Mouse (Mus musculus) liver, embryonic 13.5 days (tissue): ENCODE measurements at regions not wholly inside any gene's neighbourhood (a gene's known extent, or its start where the extent isn't known, plus 50 kb on each side); places are given as distances from the start of the nearest gene placed in this dataset.

Source experiments
- ATAC-seq: fragments of 200-750 bp; cut with Nextera tagmentation; 2 replicates; pipeline ENCODE4 v1.8.0; 2017; ENCODE audit warnings: low read depth, mild to moderate bottlenecking, moderate number of reproducible peaks, moderate library complexity
- DNase-seq: peaks from one replicate; pipeline ENCODE4 v3.0.0; 2022
- H3K27ac ChIP-seq: fragments of 300-500 bp; sonication (generic); 2 replicates; pipeline ENCODE4 v1.5.1; 2015; ENCODE audit warnings: moderate library complexity, mild to moderate bottlenecking, inconsistent platforms
- H3K27me3 ChIP-seq: fragments of 300-500 bp; sonication (generic); 2 replicates; pipeline ENCODE4 v1.6.1; 2015; ENCODE audit warnings: mild to moderate bottlenecking, inconsistent platforms
- H3K36me3 ChIP-seq: fragments of 300-500 bp; sonication (generic); 2 replicates; pipeline ENCODE4 v1.6.1; 2015; ENCODE audit warnings: mild to moderate bottlenecking, inconsistent platforms
- H3K4me1 ChIP-seq: fragments of 300-500 bp; sonication (generic); replicated peaks from 2 replicates; pipeline ENCODE4 v1.6.1; 2015; ENCODE audit warnings: inconsistent platforms
- H3K4me2 ChIP-seq: fragments of 300-500 bp; sonication (generic); 2 replicates; pipeline ENCODE4 v1.6.1; 2015; ENCODE audit warnings: inconsistent platforms, mild to moderate bottlenecking, moderate library complexity
- H3K4me3 ChIP-seq: fragments of 300-500 bp; sonication (generic); replicated peaks from 2 replicates; pipeline ENCODE4 v1.5.1; 2015; ENCODE audit warnings: mild to moderate bottlenecking, inconsistent platforms
- H3K9ac ChIP-seq: fragments of 300-500 bp; sonication (generic); 2 replicates; pipeline ENCODE4 v1.6.1; 2015; ENCODE audit warnings: mild to moderate bottlenecking, inconsistent platforms
- H3K9me3 ChIP-seq: fragments of 300-500 bp; sonication (generic); replicated peaks from 2 replicates; pipeline ENCODE4 v1.6.1; 2016; ENCODE audit warnings: inconsistent platforms
- WGBS: fragments of 180-500 bp; shearing (Covaris S2); methylation state at CpG from one replicate; pipeline ENCODE4 v1.1.7; 2015; ENCODE audit not compliant: insufficient replicate concordance; 5-methylcytosine and 5-hydroxymethylcytosine counted together

GRCm38 (mm10) chr5:118861143-118861847 is 300.8 kb downstream of the Med13l start:
- H3K4me3 ChIP-seq: no peak overlapping the region
- 0 out of 2 replicates have a peak, but pooled peaks cover 4% of the 10 kb centered on the region for H3K9me3 ChIP-seq
- H3K4me2 ChIP-seq: no peak overlapping the region
- ATAC-seq (no peak), DNase-seq (no peak)
- H3K36me3 ChIP-seq: no peaks in the 10 kb centered on the region
- H3K4me1 ChIP-seq: no peaks in the 10 kb centered on the region
- H3K27ac ChIP-seq: no peak overlapping the region
- no peak overlapping the region for H3K9ac ChIP-seq
- 68% methylated on average over 13 of the region's 13 CpGs for WGBS
- no peaks in the 10 kb centered on the region for H3K27me3 ChIP-seq

- Histone ChIP-seq H3K9ac (no peak overlapping the region), H3K36me3 (no peaks in the 10 kb centered on the region), H3K9me3 (0 out of 2 replicates have a peak, but pooled peaks cover 4% of the 10 kb centered on the region), H3K4me3 (no peak overlapping the region), H3K4me1 (no peaks in the 10 kb centered on the region), H3K27ac (no peak overlapping the region), H3K27me3 (no peaks in the 10 kb centered on the region), H3K4me2 (no peak overlapping the region)
- ATAC-seq: no peak
- 65% methylated on average over 5 of the region's 5 CpGs for WGBS
- no peak for DNase-seq
Measured at GRCm38 (mm10) chr5:118867511-118867910, 307.0 kb downstream of the Med13l start.

GRCm38 (mm10) chr5:118869330-118869729 is 308.9 kb downstream of the Med13l start:
- Histone ChIP-seq H3K27ac (no peak overlapping the region), H3K36me3 (no peaks in the 10 kb centered on the region), H3K4me1 (no peaks in the 10 kb centered on the region), H3K4me3 (no peak overlapping the region), H3K9me3 (no peaks in the 10 kb centered on the region), H3K4me2 (no peak overlapping the region), H3K27me3 (no peaks in the 10 kb centered on the region), H3K9ac (no peak overlapping the region)
- WGBS: 70% methylated on average over 9 of the region's 9 CpGs
- DNase-seq (no peak), ATAC-seq (no peak)

- ATAC-seq: no peak
- no peak overlapping the region for H3K4me3 ChIP-seq
Measured at GRCm38 (mm10) chr5:118873871-118874270, 313.4 kb downstream of the Med13l start.

GRCm38 (mm10) chr5:118875096-118875637 is 314.7 kb downstream of the Med13l start:
- H3K9me3 ChIP-seq: no peaks in the 10 kb centered on the region
- H3K4me1 ChIP-seq: no peaks in the 10 kb centered on the region
- H3K9ac ChIP-seq: no peak overlapping the region
- no peak overlapping the region for H3K4me2 ChIP-seq
- no peak overlapping the region for H3K4me3 ChIP-seq
- DNase-seq (no peak), ATAC-seq (no peak)
- H3K27me3 ChIP-seq: peaks cover 36% of the 10 kb centered on the region
- H3K27ac ChIP-seq: no peak overlapping the region
- no peaks in the 10 kb centered on the region for H3K36me3 ChIP-seq
- WGBS: 56% methylated on average over 10 of the region's 10 CpGs

More at GRCm38 (mm10) chr5:118873871-118874270, 313.4 kb downstream of the Med13l start:
- 42% methylated on average over 7 of the region's 7 CpGs for WGBS
- H3K9me3 ChIP-seq: no peaks in the 10 kb centered on the region
- no peak for DNase-seq
- H3K4me2 ChIP-seq: no peak overlapping the region
- H3K27me3 ChIP-seq: peaks cover 30% of the 10 kb centered on the region
- no peak overlapping the region for H3K27ac ChIP-seq
- no peak overlapping the region for H3K9ac ChIP-seq
- H3K4me1 ChIP-seq: no peaks in the 10 kb centered on the region
- H3K36me3 ChIP-seq: no peaks in the 10 kb centered on the region

GRCm38 (mm10) chr5:118876586-118877312 is 316.3 kb downstream of the Med13l start:
- Histone ChIP-seq H3K9ac (no peak overlapping the region), H3K9me3 (no peaks in the 10 kb centered on the region), H3K36me3 (no peaks in the 10 kb centered on the region), H3K27me3 (peaks cover 36% of the 10 kb centered on the region), H3K4me2 (peak overlapping the region; percentile 43), H3K27ac (no peak overlapping the region), H3K4me3 (no peak overlapping the region), H3K4me1 (no peaks in the 10 kb centered on the region)
- 17% methylated on average over 18 of the region's 18 CpGs for WGBS
- ATAC-seq (no peak), DNase-seq (no peak)

- Histone ChIP-seq H3K4me3 (no peak overlapping the region), H3K27me3 (peaks cover 36% of the 10 kb centered on the region), H3K9me3 (no peaks in the 10 kb centered on the region), H3K27ac (no peak overlapping the region), H3K4me1 (no peaks in the 10 kb centered on the region), H3K36me3 (no peaks in the 10 kb centered on the region), H3K9ac (no peak overlapping the region), H3K4me2 (peak overlapping the region; percentile 43)
- ATAC-seq (no peak), DNase-seq (no peak)
- WGBS: under 1% methylated on average over 12 of the region's 12 CpGs
Measured at GRCm38 (mm10) chr5:118877313-118877669, 316.8 kb downstream of the Med13l start.

GRCm38 (mm10) chr5:118877831-118878230 is 317.4 kb downstream of the Med13l start:
- no peak overlapping the region for H3K4me2 ChIP-seq

GRCm38 (mm10) chr5:118878722-118879121 is 318.2 kb downstream of the Med13l start:
- H3K9me3 ChIP-seq: no peaks in the 10 kb centered on the region
- H3K4me2 ChIP-seq: no peak overlapping the region
- no peaks in the 10 kb centered on the region for H3K36me3 ChIP-seq
- no peak overlapping the region for H3K9ac ChIP-seq
- H3K4me3 ChIP-seq: no peak overlapping the region
- no peak for ATAC-seq
- DNase-seq: no peak
- WGBS: 35% methylated on average over 10 of the region's 10 CpGs
- H3K27me3 ChIP-seq: peaks cover 36% of the 10 kb centered on the region
- H3K27ac ChIP-seq: no peak overlapping the region
- H3K4me1 ChIP-seq: no peaks in the 10 kb centered on the region

More at GRCm38 (mm10) chr5:118877831-118878230, 317.4 kb downstream of the Med13l start:
- Histone ChIP-seq H3K4me1 (no peaks in the 10 kb centered on the region), H3K9ac (no peak overlapping the region), H3K36me3 (no peaks in the 10 kb centered on the region), H3K9me3 (no peaks in the 10 kb centered on the region), H3K27ac (no peak overlapping the region), H3K27me3 (peaks cover 36% of the 10 kb centered on the region), H3K4me3 (no peak overlapping the region)
- no peak for DNase-seq
- WGBS: 25% methylated on average over 9 of the region's 10 CpGs
- no peak for ATAC-seq

GRCm38 (mm10) chr5:118879808-118880478 is 319.5 kb downstream of the Med13l start:
- Histone ChIP-seq H3K36me3 (no peaks in the 10 kb centered on the region), H3K9ac (no peak overlapping the region), H3K27me3 (peaks cover 32% of the 10 kb centered on the region), H3K4me1 (no peaks in the 10 kb centered on the region), H3K4me3 (no peak overlapping the region), H3K4me2 (no peak overlapping the region), H3K9me3 (no peaks in the 10 kb centered on the region), H3K27ac (no peak overlapping the region)
- ATAC-seq: no peak
- WGBS: 20% methylated on average over 13 of the region's 13 CpGs
- peak; percentile 1 for DNase-seq

- no peak overlapping the region for H3K27ac ChIP-seq
- WGBS: 76% methylated on average over 9 of the region's 9 CpGs
- ATAC-seq: no peak
Measured at GRCm38 (mm10) chr5:118880546-118880945, 320.1 kb downstream of the Med13l start.

More at GRCm38 (mm10) chr5:118880546-118880945, 320.1 kb downstream of the Med13l start:
- no peaks in the 10 kb centered on the region for H3K9me3 ChIP-seq
- no peaks in the 10 kb centered on the region for H3K4me1 ChIP-seq
- H3K36me3 ChIP-seq: no peaks in the 10 kb centered on the region
- peaks cover 27% of the 10 kb centered on the region for H3K27me3 ChIP-seq
- no peak for DNase-seq
- H3K4me3 ChIP-seq: no peak overlapping the region
- no peak overlapping the region for H3K4me2 ChIP-seq
- H3K9ac ChIP-seq: no peak overlapping the region
